Mouse (Mus musculus) intestine, embryonic 14.5 days (tissue): ENCODE data around the gene Olfr1512. TPM values are rescaled to one million over a fixed set of nuclear protein-coding genes. Genes with fewer than 3 reads are reported as not detected.

Experiments used
- ATAC-seq: fragments of 200-750 bp; cut with Nextera tagmentation; replicated peaks from 2 replicates; pipeline ENCODE4 v1.8.0; 2017; ENCODE audit warnings: low read depth, moderate number of reproducible peaks, moderate TSS enrichment, moderate library complexity; ENCODE audit not compliant: low FRiP score, low TSS enrichment
- DNase-seq: peaks from one replicate; pipeline ENCODE4 v3.0.0-alpha.2; 2018; ENCODE audit warnings: low spot score
- H3K27ac ChIP-seq: fragments of 300-500 bp; sonication (generic); 2 replicates; pipeline ENCODE4 v1.5.1; 2014; ENCODE audit warnings: low read depth, mild to moderate bottlenecking, control low read depth
- H3K27me3 ChIP-seq: fragments of 300-500 bp; sonication (generic); replicated peaks from 2 replicates; pipeline ENCODE4 v1.6.1; 2014; ENCODE audit warnings: low read length, control low read depth; ENCODE audit not compliant: control insufficient read depth, insufficient read depth
- H3K36me3 ChIP-seq: fragments of 300-500 bp; sonication (generic); 2 replicates; pipeline ENCODE4 v1.6.1; 2014; ENCODE audit warnings: low read length, control low read depth; ENCODE audit not compliant: control insufficient read depth, insufficient read depth
- H3K4me1 ChIP-seq: fragments of 300-500 bp; sonication (generic); replicated peaks from 2 replicates; pipeline ENCODE4 v1.6.1; 2014; ENCODE audit warnings: low read length, control low read depth, mixed read lengths; ENCODE audit not compliant: control insufficient read depth, insufficient read depth
- H3K4me2 ChIP-seq: fragments of 300-500 bp; sonication (generic); 2 replicates; pipeline ENCODE4 v1.6.1; 2014; ENCODE audit warnings: low read length
- H3K4me3 ChIP-seq: fragments of 300-500 bp; sonication (generic); 2 replicates; pipeline ENCODE4 v1.5.1; 2014; ENCODE audit warnings: low read depth, low read length, control low read depth, mixed read lengths
- H3K9ac ChIP-seq: fragments of 300-500 bp; sonication (generic); 2 replicates; pipeline ENCODE4 v1.6.1; 2014; ENCODE audit warnings: mild to moderate bottlenecking, low read length
- H3K9me3 ChIP-seq: fragments of 300-500 bp; sonication (generic); 2 replicates; pipeline ENCODE4 v1.6.1; 2016; ENCODE audit warnings: low read length, control low read depth; ENCODE audit not compliant: control insufficient read depth
- WGBS: fragments of 180-500 bp; shearing (Covaris S2); extraction: QIAGEN DNeasy Blood & Tissue Kit; methylation state at CpG from one replicate; pipeline ENCODE4 v1.1.7; 2014; 5-methylcytosine and 5-hydroxymethylcytosine counted together
- polyA plus RNA-seq: library from polyadenylated mRNA; unstranded; fragments of >200 nt; fragmentation: Nextera tagmentation; extraction: Ambion mirVana; gene quantifications from 2 replicates; pipeline ENCODE4 v1.2.1, GENCODE M21; 2014

Olfr1512 gene
- polyA plus RNA-seq, 1 experiment from 2014 or later, result not detected

- no peak for ATAC-seq
Observed at GRCm38 (mm10) chr14:52339512-52339852, 39.5 kb downstream of the Olfr1512 start.

GRCm38 (mm10) chr14:52338751-52339511, 40.0 kb downstream of the Olfr1512 start:
- DNase-seq (peak; percentile 67), ATAC-seq (no peak)
- Histone ChIP-seq H3K4me1 (no peaks in the 10 kb centered on the region), H3K9me3 (no peaks in the 10 kb centered on the region), H3K4me3 (peak overlapping the region; percentile 11; the same call in 1 of the 2 replicates), H3K36me3 (no peaks in the 10 kb centered on the region), H3K27me3 (no peaks in the 10 kb centered on the region), H3K27ac (no peak overlapping the region), H3K4me2 (peak overlapping the region; percentile 42), H3K9ac (peak overlapping the region; percentile 13; the same call in 1 of the 2 replicates)
- WGBS, result 27% methylated on average over 21 of the region's 21 CpGs

More at GRCm38 (mm10) chr14:52339512-52339852, 39.5 kb downstream of the Olfr1512 start:
- 77% methylated on average over 6 of the region's 6 CpGs for WGBS
- Histone ChIP-seq H3K9ac (no peak overlapping the region), H3K4me1 (no peaks in the 10 kb centered on the region), H3K27me3 (no peaks in the 10 kb centered on the region), H3K27ac (no peak overlapping the region), H3K36me3 (no peaks in the 10 kb centered on the region), H3K4me3 (no peak overlapping the region), H3K4me2 (no peak overlapping the region), H3K9me3 (no peaks in the 10 kb centered on the region)
- DNase-seq, result no peak

GRCm38 (mm10) chr14:52332171-52332570, 46.8 kb downstream of the Olfr1512 start:
- H3K27ac ChIP-seq, result no peak overlapping the region
- no peaks in the 10 kb centered on the region for H3K9me3 ChIP-seq
- H3K9ac ChIP-seq, result no peak overlapping the region
- no peak for ATAC-seq
- H3K4me1 ChIP-seq, result no peaks in the 10 kb centered on the region
- H3K4me3 ChIP-seq, result no peak overlapping the region
- DNase-seq, result no peak
- 72% methylated on average over 2 of the region's 3 CpGs for WGBS
- no peak overlapping the region for H3K4me2 ChIP-seq
- H3K27me3 ChIP-seq, result peaks cover 31% of the 10 kb centered on the region
- no peaks in the 10 kb centered on the region for H3K36me3 ChIP-seq

- no peaks in the 10 kb centered on the region for H3K36me3 ChIP-seq
- no peaks in the 10 kb centered on the region for H3K4me1 ChIP-seq
- no peak overlapping the region for H3K9ac ChIP-seq
- no peak overlapping the region for H3K27ac ChIP-seq
- no peak for DNase-seq
- no peaks in the 10 kb centered on the region for H3K9me3 ChIP-seq
- no peak overlapping the region for H3K4me3 ChIP-seq
- no peak overlapping the region for H3K4me2 ChIP-seq
- no peak for ATAC-seq
- H3K27me3 ChIP-seq, result peaks cover 41% of the 10 kb centered on the region
- WGBS, result 36% methylated on average over 4 of the region's 4 CpGs
Observed at GRCm38 (mm10) chr14:52331069-52331750, 47.8 kb downstream of the Olfr1512 start.

- Histone ChIP-seq H3K4me3 (peak within 1 kb of the TSS; percentile 31), H3K9ac (no peak within 1 kb of the TSS; the same call in 1 of the 2 replicates), H3K4me2 (peak within 1 kb of the TSS; percentile 60), H3K9me3 (no peaks in the 10 kb centered on the region), H3K4me1 (no peaks in the 10 kb centered on the region), H3K27ac (no peak within 1 kb of the TSS), H3K36me3 (no peaks in the 10 kb centered on the region), H3K27me3 (peaks cover 47% of the 10 kb centered on the region)
- DNase-seq, result peak; percentile 66
- WGBS, result under 1% methylated on average over 26 of the region's 26 CpGs
- no peak for ATAC-seq
Observed at GRCm38 (mm10) chr14:52327910-52328812, 50.8 kb downstream of the Olfr1512 start, which contains the start of gene Sall2. Gene Sall2, minus strand, starts transcription at chr14:52328762.

- Histone ChIP-seq H3K36me3 (no peaks in the 10 kb centered on the region), H3K9me3 (no peaks in the 10 kb centered on the region), H3K4me1 (no peaks in the 10 kb centered on the region), H3K4me3 (peak overlapping the region; percentile 31), H3K4me2 (peak overlapping the region; percentile 60), H3K9ac (no peak overlapping the region; the same call in 1 of the 2 replicates), H3K27ac (no peak overlapping the region), H3K27me3 (peaks cover 47% of the 10 kb centered on the region)
- WGBS, result 2% methylated on average over 14 of the region's 14 CpGs
- DNase-seq, result no peak
- ATAC-seq, result no peak
Observed at GRCm38 (mm10) chr14:52327375-52327901, 51.5 kb downstream of the Olfr1512 start.

GRCm38 (mm10) chr14:52325890-52326289, 53.1 kb downstream of the Olfr1512 start:
- Histone ChIP-seq H3K4me3 (no peak overlapping the region), H3K9ac (no peak overlapping the region), H3K27ac (no peak overlapping the region), H3K9me3 (no peaks in the 10 kb centered on the region), H3K4me2 (no peak overlapping the region), H3K27me3 (peaks cover 39% of the 10 kb centered on the region), H3K36me3 (no peaks in the 10 kb centered on the region), H3K4me1 (no peaks in the 10 kb centered on the region)
- WGBS, result 14% methylated on average over 4 of the region's 4 CpGs
- ATAC-seq (no peak), DNase-seq (no peak)
